Mouse (Mus musculus): ENCODE measurements around the gene Syt8.

- TF ChIP-seq CTCF (IDR thresholded peaks at IDR 0.05; ENCODE audit: extremely low read depth, insufficient read depth, low read length) (peak; percentile 80), POLR2A (IDR thresholded peaks at IDR 0.05; ENCODE audit: extremely low read depth, insufficient read depth, low read length) (no peak)
Measured at GRCm38 (mm10) chr7:142435524-142435923, 874 bp downstream of the Syt8 start.
